Mouse (Mus musculus) embryo, embryonic 9.5 days (tissue): ENCODE results near the gene Ptrh1.

Experiments used
- DNase-seq: peaks from one replicate; pipeline ENCODE4 v3.0.0-alpha.2; 2017; ENCODE audit errors: extremely low spot score

Ptrh1 gene

DNA sequence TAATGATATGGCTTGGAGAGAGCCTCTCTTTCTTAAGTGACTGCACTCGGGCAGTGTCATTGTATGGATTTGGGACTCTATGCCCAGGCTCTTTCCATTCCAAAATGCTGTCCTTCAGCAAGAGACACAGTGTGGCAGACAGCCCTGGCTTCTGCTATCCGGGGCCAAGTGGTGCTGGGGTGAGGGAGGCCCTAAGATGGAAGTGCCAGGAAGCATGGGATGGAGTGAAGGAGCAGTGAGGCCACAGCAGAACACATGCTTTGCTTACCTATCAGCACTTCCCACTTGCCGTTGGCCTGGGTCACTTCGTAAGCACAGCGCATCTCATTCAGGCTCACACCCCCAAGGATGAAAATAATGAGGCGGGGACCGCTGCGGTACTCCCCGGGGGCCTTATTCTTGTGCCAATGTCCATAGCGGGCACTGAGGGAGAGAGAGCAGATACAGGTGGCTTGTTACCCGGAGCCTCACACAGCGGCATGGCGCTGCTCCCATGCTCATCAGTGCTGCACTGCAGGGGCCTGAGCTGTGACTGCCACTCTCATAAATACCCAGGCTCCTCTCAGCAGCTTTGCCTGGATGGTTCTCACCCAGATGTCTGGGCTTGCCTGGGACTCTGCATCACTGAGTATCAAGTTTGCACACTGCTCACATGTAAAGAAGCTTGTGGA, 20.3 kb downstream of the Ptrh1 start:
- no peak for DNase-seq

DNA sequence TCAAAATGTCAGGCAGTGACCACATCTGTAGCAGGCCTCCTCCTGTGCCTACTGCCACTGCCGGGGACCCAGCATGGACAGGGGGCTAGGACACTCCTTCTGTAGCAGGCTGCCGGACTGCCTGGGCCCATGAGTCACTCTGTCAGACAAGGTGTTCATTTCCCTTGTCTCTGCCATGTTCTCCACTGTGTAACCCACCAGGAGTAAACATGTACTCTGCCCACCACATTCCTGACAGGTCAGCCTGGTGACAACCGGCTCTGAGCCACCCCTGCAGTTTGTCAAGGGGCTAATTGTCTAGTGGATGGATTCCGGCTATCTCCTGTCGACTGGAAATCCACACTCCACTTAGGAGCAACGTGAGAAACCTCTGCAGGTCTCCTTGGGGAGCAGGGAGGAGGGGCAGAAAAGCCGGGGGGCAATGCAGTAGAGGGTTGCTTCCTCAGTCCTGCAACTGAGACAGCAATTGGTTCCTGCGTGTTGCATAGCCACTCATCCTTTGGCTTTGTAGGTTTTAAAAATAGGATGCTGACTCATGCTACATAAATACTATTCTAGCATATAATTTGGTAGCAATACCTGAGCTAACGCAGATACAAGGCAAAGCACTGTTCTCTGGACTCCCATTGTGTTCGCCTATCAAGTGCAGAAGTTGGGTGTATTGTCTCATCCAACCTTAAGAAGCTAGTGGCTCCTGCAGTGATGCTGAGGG, 22.8 kb downstream of the Ptrh1 start:
- no peak for DNase-seq

DNA sequence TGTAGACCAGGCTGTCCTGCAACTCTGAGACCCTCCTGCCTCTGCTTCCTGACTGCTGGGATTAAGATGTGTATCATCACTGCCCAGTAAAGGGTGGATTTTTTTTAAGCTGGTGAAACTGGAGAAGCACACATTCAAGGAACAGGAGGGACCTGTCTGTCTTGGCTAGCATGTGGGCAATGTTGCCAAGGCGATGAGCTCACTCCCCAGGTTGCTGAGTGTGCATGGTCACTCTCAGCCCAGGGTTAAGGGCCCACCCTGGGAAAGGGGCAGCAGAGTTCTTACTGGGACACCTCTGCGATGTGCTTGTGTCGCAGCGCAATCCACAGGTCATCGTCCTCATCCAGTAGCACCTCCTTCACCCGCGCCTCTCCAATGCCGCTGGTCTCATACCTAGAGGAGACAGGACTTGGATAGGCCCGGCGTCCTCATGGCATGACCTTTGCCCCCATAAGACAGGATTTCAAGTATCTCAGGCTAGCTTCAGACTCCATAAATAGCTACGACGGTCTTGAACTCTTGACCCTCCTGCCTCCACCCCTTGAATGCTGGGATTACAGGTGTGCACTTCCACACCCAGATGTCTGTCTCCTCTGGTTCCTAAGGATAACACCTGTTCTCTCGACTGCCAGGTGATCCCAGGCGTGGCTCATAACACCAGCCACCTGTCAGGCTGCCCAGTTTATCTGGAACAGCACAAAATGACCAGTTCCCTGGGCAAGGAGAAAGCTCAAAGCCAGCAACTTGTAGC, 33.4 kb downstream of the Ptrh1 start:
- DNase-seq: no peak

DNA sequence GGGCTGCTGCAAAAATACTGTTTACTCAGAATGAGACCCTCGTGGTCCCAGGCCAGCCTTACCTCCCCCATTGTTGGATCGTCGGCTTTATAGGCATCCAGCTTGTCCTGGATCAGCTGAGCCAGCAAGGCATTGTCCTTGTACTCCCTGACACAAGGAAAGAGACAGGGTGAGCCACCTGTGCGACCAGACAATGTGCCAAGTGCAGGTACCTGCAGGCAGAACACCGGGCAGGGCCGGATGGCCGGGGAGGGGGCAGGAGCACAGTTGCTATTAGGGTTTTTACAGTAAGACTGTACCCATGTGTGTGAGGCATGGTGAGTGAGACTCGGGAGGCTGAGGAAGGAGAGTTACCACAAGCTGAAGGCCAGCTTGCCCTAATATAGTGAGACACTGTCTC, 36.4 kb downstream of the Ptrh1 start:
- no peak for DNase-seq

DNA sequence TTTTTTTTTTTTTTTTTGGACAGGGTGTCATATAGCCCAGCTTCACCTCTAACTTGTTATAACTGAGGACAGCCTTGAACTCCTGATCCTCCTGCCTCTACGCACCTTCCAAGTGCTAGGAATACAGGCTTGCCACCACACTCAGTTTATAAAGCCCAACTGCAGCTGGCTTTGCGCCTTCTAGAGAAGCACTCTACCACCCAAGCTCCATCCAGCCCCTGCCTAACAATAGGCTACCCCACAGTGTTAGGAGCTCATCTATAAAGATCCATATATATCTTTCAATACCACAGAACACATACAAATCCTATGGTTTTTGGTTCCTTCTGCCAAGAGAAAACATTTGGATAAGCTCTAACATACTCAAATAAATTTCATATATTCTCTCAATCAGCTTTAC, 40.9 kb downstream of the Ptrh1 start:
- no peak for DNase-seq

DNA sequence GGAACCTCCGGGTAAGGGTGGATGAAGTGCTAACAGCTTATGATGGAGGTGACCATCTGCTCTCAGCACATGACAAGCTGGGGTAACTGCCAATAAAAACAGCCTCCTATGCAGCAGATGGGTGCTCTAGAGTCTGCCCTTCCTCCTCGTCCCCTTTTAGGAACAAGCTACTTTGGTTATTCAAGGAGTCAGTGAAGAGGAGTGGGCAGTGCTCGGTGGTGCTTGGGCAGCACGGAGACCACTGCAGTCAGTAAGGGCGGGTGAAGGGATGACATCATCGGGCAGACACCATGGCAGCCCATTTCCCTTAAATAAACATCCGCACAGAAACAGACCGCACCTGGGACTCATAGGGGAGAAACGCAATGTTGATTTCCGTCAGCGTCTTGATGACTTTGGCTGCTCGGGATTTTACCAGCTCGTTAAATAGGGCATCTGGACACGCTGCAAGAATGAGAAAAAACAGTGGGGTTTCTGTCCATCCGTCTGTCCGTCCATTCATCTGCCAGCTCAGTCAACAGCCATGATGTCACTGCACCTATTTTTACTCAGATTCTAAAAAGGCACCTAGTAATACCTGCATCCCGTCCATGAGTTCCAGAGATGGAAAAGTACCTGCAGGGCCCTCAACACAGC, 41.5 kb downstream of the Ptrh1 start:
- no peak for DNase-seq

DNA sequence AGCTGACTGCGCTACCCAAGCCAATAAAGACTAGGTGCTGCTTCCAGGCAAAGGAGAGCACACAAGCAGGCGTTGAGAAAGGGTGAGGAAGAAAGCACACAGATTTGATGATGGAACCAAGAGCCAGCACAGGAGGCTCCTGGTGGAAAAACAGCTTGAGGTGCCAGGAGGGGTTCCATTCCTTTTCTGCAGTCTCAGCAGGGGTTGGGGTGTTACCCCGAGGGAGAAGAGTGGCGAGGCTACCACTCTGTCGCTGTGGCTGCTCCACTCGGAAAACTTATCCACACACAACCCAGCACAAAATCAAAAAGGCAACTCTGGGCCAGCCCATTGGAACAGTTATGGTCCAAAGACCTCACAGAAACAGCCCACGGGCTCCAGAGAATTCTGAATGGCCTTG, 42.0 kb downstream of the Ptrh1 start:
- no peak for DNase-seq

DNA sequence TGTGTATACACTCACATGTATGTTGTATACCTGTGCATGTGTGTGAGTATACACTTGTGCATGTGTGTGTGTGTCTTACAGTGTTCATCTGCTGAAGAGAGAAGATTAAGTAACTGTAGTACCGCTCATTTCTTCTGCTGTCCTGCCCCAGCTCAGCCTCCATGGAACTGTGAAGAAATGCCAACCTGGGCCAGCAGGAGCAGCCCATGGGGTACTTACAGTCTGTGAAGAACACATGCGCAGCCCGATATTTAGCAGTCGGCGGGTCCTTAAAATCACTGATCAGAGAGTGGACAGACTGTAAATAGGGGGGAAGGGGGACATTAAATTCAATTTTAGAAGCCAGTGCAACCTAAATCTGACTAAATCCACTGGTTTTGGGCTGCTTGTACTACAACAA, 42.6 kb downstream of the Ptrh1 start:
- no peak for DNase-seq

DNA sequence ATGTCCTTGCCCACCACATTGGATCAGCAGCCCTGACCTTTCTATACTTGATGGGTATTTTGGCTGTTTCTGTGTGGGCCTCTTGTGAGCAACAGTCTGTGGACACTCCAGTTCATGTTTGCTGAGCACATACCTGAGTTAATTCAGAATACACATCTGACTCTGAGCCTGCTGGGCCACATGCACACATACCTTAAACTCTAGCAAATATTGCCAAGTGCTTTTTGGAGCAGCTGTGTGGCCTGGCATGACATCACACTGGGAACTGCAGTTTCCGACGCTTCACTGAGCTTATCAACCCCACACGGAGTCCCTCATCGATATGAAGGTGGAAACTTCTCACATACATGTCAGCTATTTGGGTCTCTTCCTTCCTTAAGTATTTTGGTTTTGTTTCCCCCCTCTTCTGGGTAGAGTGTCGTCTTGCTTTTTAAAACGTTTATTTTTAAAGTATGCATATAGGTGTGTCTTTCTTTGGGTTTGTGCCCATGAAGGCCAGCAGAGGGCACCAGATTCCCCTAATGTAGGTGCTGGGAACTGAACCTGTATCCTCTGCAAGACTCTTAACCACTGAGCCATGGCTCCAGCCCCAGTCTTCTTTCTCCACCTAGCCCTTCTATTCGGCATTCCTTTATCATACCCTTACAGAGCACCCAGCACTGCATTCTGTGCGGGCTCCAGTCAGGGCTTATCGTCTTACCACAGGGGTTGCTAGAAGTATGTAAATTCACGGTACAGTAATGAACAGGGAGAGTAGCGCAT, 45.6 kb downstream of the Ptrh1 start:
- DNase-seq: no peak

DNA sequence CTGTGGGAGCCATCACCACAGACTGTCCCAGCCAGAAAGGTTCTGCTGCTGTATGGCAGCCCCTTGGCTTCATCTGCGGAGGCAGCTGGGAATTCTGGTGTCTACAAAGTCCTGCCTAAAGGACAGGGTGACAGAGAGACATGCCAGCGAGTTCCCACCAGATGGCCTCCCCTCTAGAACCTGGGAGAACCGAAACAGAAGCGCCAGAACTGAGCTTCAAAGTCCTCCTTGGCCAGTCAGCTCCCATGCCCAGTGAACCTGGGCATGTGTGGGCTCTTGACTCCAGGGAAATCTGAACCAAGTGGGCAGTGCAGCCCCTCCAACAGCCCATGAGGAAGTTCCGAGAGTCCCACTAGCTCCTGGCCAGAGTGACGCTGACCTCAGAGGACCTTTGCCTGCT, 47.1 kb downstream of the Ptrh1 start:
- no peak for DNase-seq

DNA sequence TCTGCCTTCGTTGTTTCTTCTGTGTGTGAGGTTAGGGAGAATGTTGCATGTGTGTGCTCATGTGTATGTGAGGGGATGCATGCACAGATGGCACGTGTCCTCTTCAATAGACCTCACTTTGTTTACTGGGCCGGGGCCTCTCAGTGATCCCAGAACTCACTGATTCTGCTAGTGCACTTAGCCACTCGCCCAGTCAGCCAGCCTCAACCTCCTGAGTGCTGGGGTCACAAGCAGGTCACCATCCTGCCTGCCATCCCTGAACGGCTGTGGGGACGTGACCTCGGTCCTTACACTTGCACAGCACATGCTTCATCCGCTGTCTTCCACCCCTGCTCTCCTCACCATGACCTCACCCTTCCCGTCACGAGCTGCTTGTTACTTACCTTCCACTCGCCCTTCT, 47.6 kb downstream of the Ptrh1 start:
- DNase-seq: peak; percentile 43

DNA sequence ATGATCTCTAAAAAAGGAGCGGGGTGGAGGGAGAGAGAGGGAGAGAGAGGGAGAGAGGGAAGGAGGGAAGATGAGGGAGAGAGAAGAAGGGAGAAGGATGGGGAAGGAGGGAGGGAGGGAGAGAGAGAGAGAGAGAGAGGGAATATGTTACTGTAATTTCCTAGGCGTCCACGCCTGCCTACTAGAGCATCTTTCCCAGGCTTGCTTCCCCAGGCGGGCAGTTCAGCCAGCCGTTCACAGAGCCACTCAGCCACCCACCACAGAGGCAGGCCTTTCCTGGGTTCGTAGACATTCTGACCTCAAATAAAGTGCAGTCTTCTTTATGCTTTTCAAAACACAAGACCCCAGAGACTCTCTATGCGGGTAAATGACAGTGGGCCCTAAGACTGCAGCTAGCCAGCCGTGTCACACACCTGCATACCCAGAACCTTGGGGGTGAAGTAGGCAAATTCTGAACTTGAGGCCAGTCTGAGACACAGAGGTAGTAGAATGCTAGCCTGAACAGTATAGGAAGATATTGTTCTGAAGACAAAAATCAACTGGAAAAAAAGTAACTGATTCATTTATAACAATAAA, 48.1 kb downstream of the Ptrh1 start:
- no peak for DNase-seq

DNA sequence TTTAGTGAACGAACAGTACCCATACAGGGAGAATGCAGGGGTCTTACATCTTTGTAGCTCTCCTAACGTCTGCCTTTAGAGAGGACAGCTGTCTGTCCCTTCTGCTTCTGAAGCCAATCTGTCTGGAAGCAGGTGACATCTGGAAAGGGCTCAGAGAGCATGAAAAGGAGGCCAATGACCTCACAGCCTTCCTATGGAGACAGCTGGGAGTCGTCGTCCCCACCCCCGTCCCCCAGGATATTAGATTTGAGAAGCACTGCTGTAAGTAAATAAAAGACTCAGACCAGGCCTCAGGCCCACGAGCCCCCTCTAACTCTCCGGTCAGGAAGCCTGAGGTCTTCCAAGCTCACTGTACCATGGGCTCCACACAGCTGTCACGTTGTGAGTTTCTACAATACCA, 48.6 kb downstream of the Ptrh1 start:
- DNase-seq: no peak

DNA sequence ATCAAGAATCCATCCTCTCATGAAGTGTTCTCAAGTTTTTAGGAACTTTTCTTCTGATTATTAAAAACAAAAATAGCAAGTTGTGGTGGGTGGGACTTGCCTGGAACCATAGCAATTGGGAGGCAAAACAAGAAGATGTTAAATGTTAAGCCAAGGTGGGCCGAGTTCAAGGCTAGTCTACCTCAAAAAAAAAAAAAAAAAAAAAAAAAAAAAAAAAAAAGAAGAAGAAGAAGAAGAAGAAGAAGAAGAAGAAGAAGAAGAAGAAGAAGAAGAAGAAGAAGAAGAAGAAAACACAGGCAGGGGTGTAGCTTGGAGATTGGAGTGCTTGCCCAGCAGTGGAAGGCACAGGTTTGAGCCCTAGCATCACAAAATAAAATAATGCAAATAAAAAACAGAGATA, 49.2 kb downstream of the Ptrh1 start:
- no peak for DNase-seq

DNA sequence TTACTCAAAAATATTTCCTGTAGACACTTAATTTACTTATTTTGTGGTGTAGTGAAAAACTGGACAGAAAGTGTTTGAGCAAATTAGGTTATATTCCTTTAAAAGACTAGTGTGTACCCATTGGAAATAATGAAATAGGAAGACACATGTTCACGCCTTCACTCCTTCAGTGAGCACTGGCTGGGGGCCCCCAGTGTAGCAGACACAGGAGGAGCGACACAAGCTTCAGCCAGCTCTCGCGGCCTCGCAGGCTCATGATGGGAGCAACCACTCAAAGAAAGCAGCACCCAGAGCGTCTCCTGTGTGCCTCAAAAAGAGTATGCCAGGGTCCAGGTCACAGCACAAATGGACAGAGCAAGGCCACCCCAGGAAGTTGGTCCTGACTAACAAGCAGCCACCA, 50.2 kb downstream of the Ptrh1 start:
- no peak for DNase-seq
